Mouse (Mus musculus) gastrocnemius, adult 18-20 months (tissue): ENCODE measurements around the gene Crym. TPM values are rescaled to one million over a fixed set of nuclear protein-coding genes. Genes with fewer than 3 reads are reported as not detected.

Source experiments
- DNase-seq: peaks from one replicate; pipeline ENCODE4 v3.0.0; 2021; ENCODE audit warnings: low spot score
- long read RNA-seq, 2 experiments: library from polyadenylated mRNA; stranded (forward); transcript quantifications; one replicate each; pipeline ENCODE4 v2.0.0; 2021
- total RNA-seq, 2 experiments: library from RNA; stranded (reverse); gene quantifications; 2 replicates each; pipeline ENCODE4 v1.2.3; 2021

Crym gene
- 1 to 10 TPM; 3.2 to 3.6 TPM for total RNA-seq
- long read RNA-seq, experiment 1, partial matches to known transcripts, result 3 of 4 reads
- long read RNA-seq, experiment 1, other reads (novel, unspliced or antisense), result 0 of 4 reads
- long read RNA-seq, experiment 2, partial matches to known transcripts, result 1 of 2 reads
- long read RNA-seq, experiment 2, other reads (novel, unspliced or antisense), result 0 of 2 reads

DNA sequence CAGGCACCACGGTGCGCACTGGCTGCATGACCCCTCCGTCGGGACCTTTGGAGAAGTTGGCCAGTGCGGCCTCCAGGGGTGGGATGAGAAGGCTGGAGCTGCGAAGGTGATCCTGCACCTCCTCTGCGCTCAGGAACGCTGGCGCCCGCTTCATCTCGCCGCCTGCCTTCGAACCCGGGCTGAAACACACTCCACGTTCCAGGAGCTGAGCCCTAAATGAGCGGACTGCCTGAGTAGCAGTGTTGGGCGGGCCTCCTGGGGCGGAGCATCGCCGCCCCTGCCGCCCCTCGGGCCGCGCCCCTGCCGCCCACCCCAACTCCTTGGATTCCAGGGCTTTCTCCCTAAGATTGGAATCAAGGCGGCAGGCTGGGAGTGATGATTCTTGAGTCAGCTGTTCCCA lies at the start of gene Crym:
Gene Crym (minus strand): TSS at position 341 of the 400 bp plus-strand sequence.
- no peak for DNase-seq

GRCm38 (mm10) chr7:120241092-120241491 lies 39.2 kb upstream of the Crym start:
- DNase-seq, result no peak

GRCm38 (mm10) chr7:120228541-120228940 lies 26.6 kb upstream of the Crym start:
- DNase-seq, result no peak

- no peak for DNase-seq
These were observed 4.1 kb upstream of the Crym start for GRCm38 (mm10) chr7:120205989-120206388.

GRCm38 (mm10) chr7:120203789-120204188 lies 1.9 kb upstream of the Crym start, which contains the start of gene Abca14:
TSS of gene Abca14 (plus strand) at chr7:120203961.
- peak; percentile 84 for DNase-seq

DNA sequence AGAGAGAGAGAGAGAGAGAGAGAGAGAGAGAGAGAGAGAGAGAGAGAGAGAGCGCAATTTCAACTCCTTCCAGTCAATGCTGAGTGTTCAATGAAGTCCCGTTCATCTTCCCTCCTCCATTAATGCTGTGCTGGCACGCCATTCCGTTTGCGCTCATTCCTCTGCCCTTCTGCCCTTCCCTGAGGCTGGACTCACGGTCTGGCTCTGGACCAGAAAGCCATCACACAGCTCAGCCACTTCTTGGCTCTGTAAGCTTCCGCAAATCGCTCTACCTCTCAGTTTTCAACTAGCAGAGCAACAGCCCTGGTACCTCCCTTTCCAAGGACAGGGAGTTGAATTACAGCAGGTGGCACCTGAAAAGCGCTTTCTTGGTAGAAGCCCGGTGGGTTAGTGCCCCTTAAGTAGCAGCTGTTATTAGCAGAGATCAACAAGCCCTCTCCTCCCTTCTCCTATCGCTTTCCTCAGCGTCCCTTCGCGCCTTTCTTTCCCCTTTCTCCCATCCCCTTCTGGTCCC lies 623 bp downstream of the Crym start:
- peak; percentile 26 for DNase-seq

- no peak for DNase-seq
These were observed 6.7 kb downstream of the Crym start for GRCm38 (mm10) chr7:120195207-120195606.

DNA sequence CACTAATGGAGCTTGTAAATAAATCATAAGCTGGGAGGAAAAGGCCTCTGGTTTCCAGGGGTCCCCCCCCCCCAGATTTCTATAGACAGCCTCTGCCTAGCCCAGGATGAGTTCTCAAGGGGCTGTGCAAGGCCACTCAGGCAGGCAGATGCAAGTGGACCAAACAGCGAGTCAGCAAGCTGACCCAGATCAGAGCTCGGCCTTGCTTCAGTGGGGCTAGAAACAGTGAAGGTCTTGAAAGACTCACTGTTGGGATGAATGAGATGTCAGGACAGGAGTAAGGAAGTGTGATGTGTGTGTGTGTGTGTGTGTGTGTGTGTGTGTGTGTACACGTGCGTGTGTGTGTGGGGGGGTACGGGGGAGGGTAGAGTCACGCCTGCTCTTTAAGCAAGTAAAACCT lies 9.1 kb downstream of the Crym start:
- no peak for DNase-seq

DNA sequence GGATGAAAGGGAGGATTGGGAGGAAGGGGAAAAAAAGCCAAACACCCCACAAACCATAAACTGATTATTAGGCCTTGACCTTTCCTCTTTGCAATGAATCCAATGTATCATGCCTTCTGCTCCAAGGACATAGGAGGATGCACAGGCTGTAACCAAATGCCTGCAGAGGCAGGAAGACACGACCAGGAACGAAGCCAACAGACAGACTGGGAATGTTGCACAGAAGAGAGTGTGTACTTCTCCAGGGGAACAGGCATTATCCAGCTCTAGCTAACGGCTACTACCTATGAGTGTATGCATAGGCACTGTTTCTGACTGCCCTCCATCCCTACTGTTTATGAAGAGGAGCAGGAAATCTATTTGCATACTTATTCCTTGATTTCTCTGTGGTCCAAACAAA lies 9.7 kb downstream of the Crym start:
- DNase-seq, result no peak

DNA sequence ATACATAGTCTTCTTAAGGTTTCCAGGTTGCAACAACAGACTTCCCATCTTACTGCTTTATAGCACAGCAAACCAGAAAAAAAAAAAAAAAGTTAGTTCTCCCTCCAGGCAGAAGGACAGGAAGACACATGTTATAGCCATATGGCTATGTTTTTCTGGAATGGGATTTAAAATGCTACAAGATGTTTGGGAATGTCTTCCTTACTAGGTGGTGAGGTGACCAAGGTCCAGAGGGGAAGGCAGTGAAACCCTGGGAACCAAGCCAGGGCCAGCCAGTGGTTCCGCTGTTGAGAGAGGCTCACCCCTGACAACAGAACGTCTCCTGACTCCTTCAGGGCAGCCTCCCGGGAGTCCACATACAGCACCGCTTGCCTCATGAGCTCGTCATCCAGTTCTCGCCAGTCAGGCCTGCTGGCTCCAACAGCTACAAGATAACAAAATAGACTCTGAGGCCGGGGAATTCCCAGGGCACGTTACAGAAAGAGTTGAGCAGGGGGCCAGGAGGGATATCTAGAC lies 11.7 kb downstream of the Crym start:
- no peak for DNase-seq

DNA sequence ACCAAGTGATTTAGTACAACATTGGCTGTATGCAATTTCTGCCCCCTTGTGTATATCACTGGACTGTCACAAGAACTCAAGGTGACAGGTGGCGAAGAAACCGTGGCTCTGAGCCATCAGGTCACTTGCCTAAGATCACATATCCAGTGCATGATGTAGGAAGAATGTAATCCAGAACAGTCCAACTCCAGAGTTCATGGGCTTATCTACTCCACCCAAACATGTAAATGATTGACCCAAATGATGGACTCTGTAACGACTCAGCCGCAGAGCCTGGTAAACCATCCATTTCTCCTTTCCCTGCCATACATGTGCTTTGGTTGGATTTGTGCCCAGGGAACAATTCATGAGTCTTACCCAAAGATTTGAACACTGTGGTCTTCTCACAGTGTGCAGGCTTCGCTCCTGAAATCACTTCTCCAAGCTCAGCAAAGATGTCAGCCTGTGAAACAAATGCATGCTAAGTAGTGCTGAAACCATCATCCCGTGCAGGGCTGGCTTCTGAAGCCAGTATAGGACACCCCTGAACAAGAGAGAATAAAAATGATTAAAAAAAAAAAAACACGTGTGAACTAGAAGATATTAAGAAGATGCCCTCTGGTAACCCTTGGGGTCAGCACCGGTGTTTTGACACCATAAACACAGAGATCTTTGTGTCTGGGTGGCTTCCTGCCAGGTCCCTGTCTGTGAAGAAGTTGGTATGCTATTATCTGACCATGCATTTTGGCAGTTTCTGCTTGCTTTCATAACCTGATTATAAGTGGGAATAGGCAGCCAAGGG lies 12.4 kb downstream of the Crym start:
- no peak for DNase-seq

DNA sequence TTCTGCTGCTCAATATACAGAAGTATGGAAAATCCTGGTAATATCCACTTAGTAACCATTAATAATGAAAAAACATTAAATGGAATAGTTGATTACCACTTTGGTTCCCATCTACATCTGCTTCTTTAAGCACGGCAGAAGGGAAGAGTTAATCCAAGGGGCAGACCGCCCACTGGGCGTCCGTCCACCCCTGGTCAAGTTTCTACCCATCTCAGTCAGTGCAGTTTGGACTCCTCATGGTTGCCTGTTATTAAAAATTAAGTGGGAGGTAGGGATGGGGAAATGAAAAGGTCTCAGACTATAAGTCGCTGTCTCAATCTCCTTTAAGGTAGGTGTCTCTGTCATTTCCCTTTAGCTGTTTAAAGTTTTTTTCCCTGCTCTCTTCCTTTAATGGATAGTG lies 13.0 kb downstream of the Crym start:
- no peak for DNase-seq

- no peak for DNase-seq
These were observed 19.0 kb downstream of the Crym start for GRCm38 (mm10) chr7:120182891-120183290.

GRCm38 (mm10) chr7:120181401-120182230 lies 20.3 kb downstream of the Crym start:
- no peak for DNase-seq

DNA sequence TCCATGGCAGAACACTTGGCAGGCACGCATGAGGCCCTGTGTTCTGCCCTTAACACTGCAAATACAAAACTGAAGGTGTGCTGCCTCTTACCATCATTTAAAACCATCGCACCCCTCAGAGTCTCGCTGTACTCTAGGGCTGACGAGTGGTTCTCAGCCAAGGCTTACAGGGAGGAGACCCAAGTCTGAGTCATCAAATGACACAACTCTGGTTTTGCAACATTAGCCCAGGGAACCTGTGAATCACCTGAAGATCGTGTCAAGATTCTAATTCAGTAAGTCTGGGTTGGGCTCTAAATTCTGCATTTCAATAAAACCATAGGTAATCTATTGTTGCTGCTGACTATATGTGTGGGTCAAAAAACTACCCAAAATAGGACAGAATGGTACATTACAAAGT lies 21.4 kb downstream of the Crym start:
- DNase-seq, result no peak

GRCm38 (mm10) chr7:120178935-120179334 lies 23.0 kb downstream of the Crym start:
- no peak for DNase-seq

- no peak for DNase-seq
These were observed 24.3 kb downstream of the Crym start for GRCm38 (mm10) chr7:120177611-120178010.

- no peak for DNase-seq
These were observed 27.0 kb downstream of the Crym start for GRCm38 (mm10) chr7:120174723-120175504.

- no peak for DNase-seq
These were observed 28.2 kb downstream of the Crym start, which contains the start of gene Anks4b for GRCm38 (mm10) chr7:120173603-120174244. TSS of gene Anks4b (plus strand) at chr7:120173858.

GRCm38 (mm10) chr7:120172188-120172700 lies 29.7 kb downstream of the Crym start:
- DNase-seq, result no peak
